In the genomic region with DNA sequence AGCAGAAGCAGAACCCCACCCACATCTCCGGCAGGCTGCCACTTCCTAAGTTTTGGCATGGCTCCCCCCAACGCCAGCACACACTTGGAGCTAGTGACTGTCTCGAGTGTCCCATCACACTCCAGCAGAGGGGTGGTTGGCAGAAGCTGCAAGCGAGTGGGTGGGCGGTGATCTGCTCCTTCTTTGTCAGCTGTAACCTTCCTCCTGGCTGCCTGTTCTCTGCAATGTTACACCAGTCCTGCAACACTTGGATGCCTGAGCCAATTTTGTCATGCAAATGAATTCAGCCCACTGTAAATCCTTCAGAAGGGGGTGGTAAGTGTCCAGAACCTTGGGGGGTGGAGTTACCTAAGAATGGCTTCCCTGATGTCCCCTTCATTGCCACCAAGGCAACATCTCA, we compare ENCODE assay signal across 17 mouse cellular contexts.
DNase-seq lines count a peak whose midpoint lies in the region; ATAC-seq and TF ChIP-seq lines count a peak whose summit lies in the region.
"Had no signal": no experiment of that assay in that cellular context is flagged by ENCODE, and none has a peak within 500 bp of the region (broad histone marks: within the 10 kb centered on the region; RNA-seq: fewer than 3 reads in every experiment).

No protein-coding gene starts in this region.

- peaks cover 10% of the 10 kb centered on the region for H3K27me3 ChIP-seq in lung, embryonic 14.5 days (ENCODE audit: insufficient read depth, low read length)
- no peaks in the 10 kb centered on the region for H3K27me3 ChIP-seq in lung, postnatal 0 days (replicated peaks; ENCODE audit: insufficient read depth, low read length)
- peaks cover 33% of the 10 kb centered on the region for H3K27me3 ChIP-seq in hindbrain, embryonic 13.5 days

- intact Hi-C loops in gastrocnemius, postnatal 36 days (cut with DNase I) = no loop called here

- H3K4me3 ChIP-seq in lung, embryonic 14.5 days (ENCODE audit: low read depth, low read length) = no peak overlapping the region
- H3K4me3 ChIP-seq in lung, adult 2 months (replicated peaks; ENCODE audit: extremely low read depth, low read depth, low read length) = no peak overlapping the region
- H3K4me3 ChIP-seq in lung, postnatal 0 days (ENCODE audit: low read depth, low read length) = no peak overlapping the region
- no peak overlapping the region for H3K4me3 ChIP-seq in hindbrain, embryonic 13.5 days
- H3K4me3 ChIP-seq: erythroblast, embryonic 14.5 days; gastrocnemius, adult 2 months; liver, embryonic 12.5 days had no signal

- no peak overlapping the region for H3K27ac ChIP-seq in lung, embryonic 14.5 days (ENCODE audit: low read depth)
- no peak overlapping the region for H3K27ac ChIP-seq in lung, postnatal 0 days (ENCODE audit: low read length)
- no peak overlapping the region for H3K27ac ChIP-seq in hindbrain, embryonic 13.5 days
- H3K27ac ChIP-seq: gastrocnemius, adult 2 months; liver, embryonic 12.5 days had no signal

- H3K4me2 ChIP-seq in lung, embryonic 14.5 days = no peak overlapping the region
- no peak overlapping the region for H3K4me2 ChIP-seq in lung, postnatal 0 days (replicated peaks; ENCODE audit: low read depth, low read length)
- no peak overlapping the region for H3K4me2 ChIP-seq in hindbrain, embryonic 13.5 days
- H3K4me2 ChIP-seq: liver, embryonic 12.5 days had no signal

- no peak for ATAC-seq in lung, embryonic 14.5 days (ENCODE audit: insufficient read depth)
- peak; percentile 97 for ATAC-seq in frontal cortex, adult (ENCODE audit: low TSS enrichment)
- no peak for ATAC-seq in lung, postnatal 0 days
- no peak for ATAC-seq in hindbrain, embryonic 13.5 days (ENCODE audit: low FRiP score)
- ATAC-seq: hindbrain, embryonic 16.5 days; liver, embryonic 12.5 days; Patski had no signal

- TF ChIP-seq EP300 in lung, postnatal 0 days (IDR thresholded peaks at IDR 0.05) = no peak

- H3K9ac ChIP-seq in lung, embryonic 14.5 days = no peak overlapping the region
- no peak overlapping the region for H3K9ac ChIP-seq in lung, postnatal 0 days (replicated peaks; ENCODE audit: low read depth)
- H3K9ac ChIP-seq in hindbrain, embryonic 13.5 days = no peak overlapping the region
- H3K9ac ChIP-seq: liver, embryonic 12.5 days had no signal

- TF ChIP-seq POLR2A in lung, adult 2 months (IDR thresholded peaks at IDR 0.05; ENCODE audit: borderline replicate concordance, extremely low read depth, low read depth, low read length) = no peak

- DNase-seq in lung, embryonic 14.5 days = peak; percentile 11
- DNase-seq in lung, adult 2 months = no peak
- DNase-seq in layer of hippocampus, postnatal 36 days = peak; percentile 62
- peak; percentile 70 to 83 for DNase-seq in right cerebral cortex, postnatal 10 days (ENCODE audit: low spot score in 2 of 2)
- no peak for DNase-seq in gastrocnemius, postnatal 36 days
- no peak for DNase-seq in lung, postnatal 0 days (ENCODE audit: low spot score)
- DNase-seq: adrenal gland, adult 8-10 months; gastrocnemius, adult 2 months; kidney, postnatal 10 days; lung, postnatal 4 days; thymus, postnatal 25 days had no signal

- H3K36me3 ChIP-seq in lung, embryonic 14.5 days (ENCODE audit: insufficient read depth) = no peaks in the 10 kb centered on the region
- H3K36me3 ChIP-seq in lung, postnatal 0 days (ENCODE audit: insufficient read depth, low read length) = no peaks in the 10 kb centered on the region
- no peaks in the 10 kb centered on the region for H3K36me3 ChIP-seq in hindbrain, embryonic 13.5 days
- H3K36me3 ChIP-seq: liver, embryonic 12.5 days had no signal

- 22% methylated on average over 5 of the region's 5 CpGs for WGBS in lung, embryonic 14.5 days
- 39% methylated on average over 5 of the region's 5 CpGs for WGBS in lung, adult 2 months
- 31% methylated on average over 5 of the region's 5 CpGs for WGBS in lung, postnatal 0 days
- 46% methylated on average over 5 of the region's 5 CpGs for WGBS in hindbrain, embryonic 13.5 days

- no peak for TF ChIP-seq CTCF in lung, embryonic 14.5 days (IDR thresholded peaks at IDR 0.05; ENCODE audit: low read depth)
- TF ChIP-seq CTCF in lung, adult 2 months (IDR thresholded peaks at IDR 0.05; ENCODE audit: insufficient read depth, low read length) = no peak
- TF ChIP-seq CTCF in lung, postnatal 0 days (IDR thresholded peaks at IDR 0.05) = no peak

- no peaks in the 10 kb centered on the region for H3K9me3 ChIP-seq in lung, embryonic 14.5 days (ENCODE audit: low read depth, low read length)
- H3K9me3 ChIP-seq in lung, postnatal 0 days (ENCODE audit: low read length) = no peaks in the 10 kb centered on the region
- no peaks in the 10 kb centered on the region for H3K9me3 ChIP-seq in hindbrain, embryonic 13.5 days
- H3K9me3 ChIP-seq: liver, embryonic 12.5 days had no signal

- no peaks in the 10 kb centered on the region for H3K4me1 ChIP-seq in lung, embryonic 14.5 days (ENCODE audit: insufficient read depth)
- no peaks in the 10 kb centered on the region for H3K4me1 ChIP-seq in lung, adult 2 months (ENCODE audit: control insufficient read depth, insufficient read depth, low read length)
- H3K4me1 ChIP-seq in lung, postnatal 0 days (ENCODE audit: insufficient read depth, low read depth, low read length) = no peaks in the 10 kb centered on the region
- H3K4me1 ChIP-seq in hindbrain, embryonic 13.5 days (replicated peaks) = peaks cover 34% of the 10 kb centered on the region

Comparison
In these comparisons a context has a peak if more than half of its experiments do, and no peak if none do; other contexts are left out.
1. DNase-seq: peak in lung, embryonic 14.5 days (single experiment), layer of hippocampus, postnatal 36 days (2 of 2) and right cerebral cortex, postnatal 10 days (2 of 2); none in lung, adult 2 months (single experiment), gastrocnemius, postnatal 36 days (0 of 2) and lung, postnatal 0 days (single experiment).